Mouse (Mus musculus) kidney, embryonic 15.5 days (tissue): Measurements from ENCODE around the gene Cysltr2. TPM values are rescaled to one million over a fixed set of nuclear protein-coding genes. Genes with fewer than 3 reads are reported as not detected.
A peak's percentile ranks its signal among the peaks of the same experiment; 100 is the strongest.

ENCODE experiments used
- ATAC-seq: fragments of 200-750 bp; cut with Nextera tagmentation; replicated peaks from 2 replicates; pipeline ENCODE4 v1.8.0; 2017; ENCODE audit warnings: moderate TSS enrichment; ENCODE audit not compliant: low FRiP score
- H3K27ac ChIP-seq: fragments of 300-500 bp; sonication (generic); 2 replicates; pipeline ENCODE4 v1.5.1; 2015; ENCODE audit warnings: mild to moderate bottlenecking, inconsistent platforms
- H3K27me3 ChIP-seq: fragments of 300-500 bp; sonication (generic); 2 replicates; pipeline ENCODE4 v1.6.1; 2015; ENCODE audit warnings: inconsistent platforms
- H3K36me3 ChIP-seq: fragments of 300-500 bp; sonication (generic); 2 replicates; pipeline ENCODE4 v1.6.1; 2015; ENCODE audit warnings: inconsistent platforms
- H3K4me1 ChIP-seq: fragments of 300-500 bp; sonication (generic); 2 replicates; pipeline ENCODE4 v1.6.1; 2015; ENCODE audit warnings: inconsistent platforms
- H3K4me2 ChIP-seq: fragments of 300-500 bp; sonication (generic); 2 replicates; pipeline ENCODE4 v1.6.1; 2015; ENCODE audit warnings: moderate library complexity, mild to moderate bottlenecking, inconsistent platforms
- H3K4me3 ChIP-seq: fragments of 300-500 bp; sonication (generic); replicated peaks from 2 replicates; pipeline ENCODE4 v1.5.1; 2015; ENCODE audit warnings: mild to moderate bottlenecking, inconsistent platforms
- H3K9ac ChIP-seq: fragments of 300-500 bp; sonication (generic); 2 replicates; pipeline ENCODE4 v1.6.1; 2015; ENCODE audit warnings: mild to moderate bottlenecking, inconsistent platforms
- H3K9me3 ChIP-seq: fragments of 300-500 bp; sonication (generic); replicated peaks from 2 replicates; pipeline ENCODE4 v1.6.1; 2016; ENCODE audit warnings: inconsistent platforms
- WGBS: fragments of 180-500 bp; shearing (Covaris S2); methylation state at CpG from one replicate; pipeline ENCODE4 v1.1.7; 2015; ENCODE audit warnings: mixed read lengths; 5-methylcytosine and 5-hydroxymethylcytosine counted together
- polyA plus RNA-seq: library from polyadenylated mRNA; unstranded; fragments of >200 nt; fragmentation: Nextera tagmentation; extraction: Ambion mirVana; gene quantifications from 2 replicates; pipeline ENCODE4 v1.2.1, GENCODE M21; 2015

The Cysltr2 gene
- polyA plus RNA-seq, 1 experiment from 2014 or later, result 0.17 TPM

- H3K4me1 ChIP-seq, result peaks cover 10% of the 10 kb centered on the region
- H3K9me3 ChIP-seq, result no peaks in the 10 kb centered on the region
- WGBS, result 7% methylated on average over 11 of the region's 11 CpGs
- peak overlapping the region; percentile 50 for H3K4me2 ChIP-seq
- 0 out of 2 replicates have a peak, but pooled peaks have one; percentile 20 for ATAC-seq
- no peaks in the 10 kb centered on the region for H3K36me3 ChIP-seq
- H3K4me3 ChIP-seq, result peak overlapping the region; percentile 22
- no peak overlapping the region for H3K27ac ChIP-seq
- H3K27me3 ChIP-seq, result no peaks in the 10 kb centered on the region
- H3K9ac ChIP-seq, result no peak overlapping the region
These were observed 65.5 kb downstream of the Cysltr2 start for GRCm38 (mm10) chr14:72983456-72983855.

- Histone ChIP-seq H3K27ac (no peak overlapping the region), H3K9ac (no peak overlapping the region), H3K4me3 (peak overlapping the region; percentile 22), H3K9me3 (no peaks in the 10 kb centered on the region), H3K4me2 (peak overlapping the region; percentile 50), H3K36me3 (no peaks in the 10 kb centered on the region), H3K27me3 (no peaks in the 10 kb centered on the region), H3K4me1 (peaks cover 10% of the 10 kb centered on the region)
- 53% methylated on average over 12 of the region's 12 CpGs for WGBS
- no peak for ATAC-seq
These were observed 65.9 kb downstream of the Cysltr2 start for GRCm38 (mm10) chr14:72982981-72983436.

GRCm38 (mm10) chr14:72980761-72981160, 68.2 kb downstream of the Cysltr2 start:
- Histone ChIP-seq H3K4me2 (no peak overlapping the region), H3K4me3 (no peak overlapping the region), H3K36me3 (no peaks in the 10 kb centered on the region), H3K9me3 (no peaks in the 10 kb centered on the region), H3K27ac (no peak overlapping the region), H3K4me1 (peaks cover 10% of the 10 kb centered on the region), H3K9ac (no peak overlapping the region), H3K27me3 (no peaks in the 10 kb centered on the region)
- ATAC-seq, result no peak
- WGBS, result 69% methylated on average over 3 of the region's 3 CpGs

DNA sequence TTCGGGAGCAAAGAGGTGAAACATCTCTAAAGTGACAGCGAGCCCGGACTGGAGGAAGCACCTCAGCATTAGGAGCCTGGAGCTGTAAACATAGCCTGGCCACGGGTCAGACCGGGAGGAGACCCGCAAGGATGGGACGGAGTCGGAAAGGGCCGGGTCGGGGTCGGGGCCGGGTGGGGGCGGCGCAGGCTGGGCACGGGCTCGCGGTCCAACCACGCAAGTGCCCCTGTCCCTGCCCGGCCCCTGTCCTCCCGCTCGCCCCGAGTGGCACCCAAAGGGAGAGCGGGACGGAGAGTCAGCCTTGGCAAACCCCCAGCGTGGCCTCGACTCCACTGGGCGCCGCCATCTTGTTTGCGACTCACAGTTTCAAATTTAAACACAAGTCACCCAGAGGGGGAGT, 68.8 kb downstream of the Cysltr2 start:
- Histone ChIP-seq H3K27me3 (no peaks in the 10 kb centered on the region), H3K9me3 (no peaks in the 10 kb centered on the region), H3K27ac (no peak overlapping the region), H3K4me2 (no peak overlapping the region), H3K4me1 (peaks cover 8% of the 10 kb centered on the region), H3K9ac (no peak overlapping the region), H3K36me3 (no peaks in the 10 kb centered on the region), H3K4me3 (no peak overlapping the region)
- no peak for ATAC-seq
- 94% methylated on average over 29 of the region's 29 CpGs for WGBS

- no peaks in the 10 kb centered on the region for H3K27me3 ChIP-seq
- no peaks in the 10 kb centered on the region for H3K4me1 ChIP-seq
- WGBS, result 46% methylated on average over 2 of the region's 2 CpGs
- no peak overlapping the region for H3K9ac ChIP-seq
- H3K4me2 ChIP-seq, result no peak overlapping the region
- H3K9me3 ChIP-seq, result no peaks in the 10 kb centered on the region
- H3K4me3 ChIP-seq, result no peak overlapping the region
- ATAC-seq, result no peak
- no peak overlapping the region for H3K27ac ChIP-seq
- no peaks in the 10 kb centered on the region for H3K36me3 ChIP-seq
These were observed 72.8 kb downstream of the Cysltr2 start for GRCm38 (mm10) chr14:72976111-72976510.

Other genes starting within 250 kb of the Cysltr2 start
- 128 and 131 TPM in 2 replicates for gene Rcbtb2, start 73.9 kb upstream of the Cysltr2 start, polyA plus RNA-seq
- 15.3 and 15.9 TPM in 2 replicates for gene Lpar6, start 188.8 kb upstream of the Cysltr2 start, polyA plus RNA-seq